In genomic region chr11:107028754-107029153, GRCm38 (mm10) we compare ENCODE assay signal across 8 mouse cellular contexts. TPM values are rescaled to one million over a fixed set of nuclear protein-coding genes. Genes with fewer than 3 reads are reported as not detected.
DNase-seq lines count a peak whose midpoint lies in the region; ATAC-seq and TF ChIP-seq lines count a peak whose summit lies in the region.

No protein-coding gene starts in this region.

- TF ChIP-seq CTCF in C2C12 (IDR thresholded peaks at IDR 0.05; ENCODE audit: control insufficient read depth, insufficient read depth, insufficient read length): no peak

- H3K27me3 ChIP-seq in heart, embryonic 11.5 days (ENCODE audit: control insufficient read depth, insufficient read depth, low read length): peaks cover 3% of the 10 kb centered on the region; the same call in 1 of the 2 replicates
- H3K27me3 ChIP-seq in C2C12 (ENCODE audit: control insufficient read depth, insufficient read depth, insufficient read length): peaks cover 3% of the 10 kb centered on the region
- H3K27me3 ChIP-seq in forebrain, embryonic 12.5 days: 0 out of 2 replicates have a peak, but pooled peaks cover 16% of the 10 kb centered on the region
- H3K27me3 ChIP-seq in liver, embryonic 13.5 days: peaks cover 58% of the 10 kb centered on the region

- H3ac ChIP-seq in C2C12 (ENCODE audit: control insufficient read depth, insufficient read length, low read depth): no peak overlapping the region

- H3K9ac ChIP-seq in heart, embryonic 11.5 days (ENCODE audit: low read depth, low read length): peak overlapping the region; percentile 73; the same call in 1 of the 2 replicates
- peak overlapping the region; percentile 69; the same call in 1 of the 2 replicates for H3K9ac ChIP-seq in forebrain, embryonic 12.5 days
- peak overlapping the region; percentile 81; the same call in 1 of the 2 replicates for H3K9ac ChIP-seq in liver, embryonic 13.5 days

- 69% methylated on average over 6 of the region's 6 CpGs for WGBS in heart, embryonic 11.5 days (ENCODE audit: insufficient replicate concordance)
- 75% methylated on average over 6 of the region's 6 CpGs for WGBS in forebrain, embryonic 12.5 days
- WGBS in liver, embryonic 13.5 days (ENCODE audit: insufficient replicate concordance): 70% methylated on average over 6 of the region's 6 CpGs

- peak overlapping the region; percentile 97 for H3K4me2 ChIP-seq in heart, embryonic 11.5 days
- peak overlapping the region; percentile 66 for H3K4me2 ChIP-seq in forebrain, embryonic 12.5 days
- H3K4me2 ChIP-seq in liver, embryonic 13.5 days: peak overlapping the region; percentile 91

- intact Hi-C loops in gastrocnemius, postnatal 14 days (cut with DNase I; ENCODE audit: low total_unique reads): no loop called here

- no peak overlapping the region; the same call in 1 of the 2 replicates for H3K27ac ChIP-seq in heart, embryonic 11.5 days (ENCODE audit: low read depth, low read length)
- H3K27ac ChIP-seq in forebrain, embryonic 12.5 days: peak overlapping the region; percentile 85
- peak overlapping the region; percentile 68; the same call in 1 of the 2 replicates for H3K27ac ChIP-seq in liver, embryonic 13.5 days

- no peaks in the 10 kb centered on the region for H3K9me3 ChIP-seq in heart, embryonic 11.5 days (replicated peaks; ENCODE audit: control insufficient read depth, low read length)
- no peaks in the 10 kb centered on the region for H3K9me3 ChIP-seq in forebrain, embryonic 12.5 days
- H3K9me3 ChIP-seq in liver, embryonic 13.5 days (replicated peaks): no peaks in the 10 kb centered on the region

- 0 out of 2 replicates have a peak, but pooled peaks cover 4% of the 10 kb centered on the region for H3K4me1 ChIP-seq in heart, embryonic 11.5 days (ENCODE audit: control insufficient read depth, insufficient read depth, low read length)
- H3K4me1 ChIP-seq in forebrain, embryonic 12.5 days: peaks cover 61% of the 10 kb centered on the region
- H3K4me1 ChIP-seq in liver, embryonic 13.5 days (replicated peaks): peaks cover 44% of the 10 kb centered on the region

- DNase-seq in heart, postnatal 4 days: no peak
- no peak for DNase-seq in liver, embryonic 13.5 days
- DNase-seq in gastrocnemius, postnatal 14 days: no peak

- no peaks in the 10 kb centered on the region for H3K79me2 ChIP-seq in C2C12 (ENCODE audit: control insufficient read depth, insufficient read depth)

- no peak for ATAC-seq in heart, embryonic 11.5 days (replicated peaks; ENCODE audit: insufficient number of reproducible peaks, low FRiP score, low TSS enrichment)
- no peak for ATAC-seq in forebrain, embryonic 12.5 days (ENCODE audit: low FRiP score)
- ATAC-seq in liver, embryonic 13.5 days (ENCODE audit: low read depth): no peak
- no peak for ATAC-seq in granulocyte monocyte progenitor cell, adult 5-6 weeks (replicated peaks; ENCODE audit: poor library complexity, severe bottlenecking)
- no peak for ATAC-seq in erythroid progenitor cell, adult 5-6 weeks (replicated peaks; ENCODE audit: low FRiP score, poor library complexity, severe bottlenecking)

- H3K79me3 ChIP-seq in C2C12 (ENCODE audit: low read depth): no peaks in the 10 kb centered on the region

- peak overlapping the region; percentile 69 for H3K4me3 ChIP-seq in heart, embryonic 11.5 days (ENCODE audit: low read depth, low read length)
- peak overlapping the region; percentile 51 for H3K4me3 ChIP-seq in C2C12 (ENCODE audit: insufficient read depth, poor library complexity, severe bottlenecking)
- peak overlapping the region; percentile 63 for H3K4me3 ChIP-seq in forebrain, embryonic 12.5 days (replicated peaks)
- H3K4me3 ChIP-seq in liver, embryonic 13.5 days (replicated peaks): peak overlapping the region; percentile 74

- no peaks in the 10 kb centered on the region for H3K36me3 ChIP-seq in heart, embryonic 11.5 days (ENCODE audit: control insufficient read depth, insufficient read depth, low read length)
- no peaks in the 10 kb centered on the region for H3K36me3 ChIP-seq in C2C12 (ENCODE audit: control insufficient read depth, insufficient read depth)
- H3K36me3 ChIP-seq in forebrain, embryonic 12.5 days (replicated peaks): no peaks in the 10 kb centered on the region
- H3K36me3 ChIP-seq in liver, embryonic 13.5 days: no peaks in the 10 kb centered on the region

TF ChIP-seq in C2C12, 6 proteins besides CTCF, POLR2A, EP300 and RAD21:
- TF ChIP-seq MYOG (IDR thresholded peaks at IDR 0.05; ENCODE audit: control insufficient read depth, extremely low read depth, insufficient read length) (no peak), CEBPB (IDR thresholded peaks at IDR 0.05; ENCODE audit: low read depth) (no peak)

RNA-seq across cellular contexts. Expression of gene 1810010H24Rik, which starts 3.3 kb away (rescaled TPM):
- 1.7 and 2.8 TPM in 2 replicates for polyA plus RNA-seq in heart, embryonic 11.5 days (2014; fragmentation: Nextera tagmentation; extraction: Ambion mirVana)
- 1 to 10 TPM; 3.7 to 4.0 TPM for total RNA-seq in heart, postnatal 4 days (2021)
- 0.47 TPM for polyA plus RNA-seq in C2C12 (2012; fragmentation: generic; extraction: Trizol)
- 2.4 and 3.1 TPM in 2 replicates for polyA plus RNA-seq in forebrain, embryonic 12.5 days (2016; fragmentation: Nextera tagmentation; extraction: Ambion mirVana)
- 1.1 TPM in 2 replicates for polyA plus RNA-seq in liver, embryonic 13.5 days (2015; fragmentation: Nextera tagmentation; extraction: Ambion mirVana)
- total RNA-seq in granulocyte monocyte progenitor cell, adult 5-6 weeks (2014; fragmentation: Nextera tagmentation): not detected in 2 replicates
- not detected in 2 replicates for total RNA-seq in granulocyte monocyte progenitor cell, adult 5-6 weeks (2017)
- 2.5 TPM in 1 of 2 replicates, not detected in the other for total RNA-seq in erythroid progenitor cell, adult 5-6 weeks (2015; ENCODE audit: low replicate concordance)
- not detected in 2 replicates for total RNA-seq in erythroid progenitor cell, adult 5-6 weeks (2017; ENCODE audit: low replicate concordance)
- 1 to 10 TPM; 1.4 to 2.1 TPM for total RNA-seq in gastrocnemius, postnatal 14 days (2021)

RNA-seq across cellular contexts. Expression of gene Kpna2, which starts 29.4 kb away (rescaled TPM):
- polyA plus RNA-seq in heart, embryonic 11.5 days (2014; fragmentation: Nextera tagmentation; extraction: Ambion mirVana): 342 and 382 TPM in 2 replicates
- 100 to 1,000 TPM; 179 to 190 TPM for total RNA-seq in heart, postnatal 4 days (2021)
- polyA plus RNA-seq in C2C12 (2012; fragmentation: generic; extraction: Trizol): 50.9 TPM
- 567 and 599 TPM in 2 replicates for polyA plus RNA-seq in forebrain, embryonic 12.5 days (2016; fragmentation: Nextera tagmentation; extraction: Ambion mirVana)
- 325 and 361 TPM in 2 replicates for polyA plus RNA-seq in liver, embryonic 13.5 days (2015; fragmentation: Nextera tagmentation; extraction: Ambion mirVana)
- 103 and 134 TPM in 2 replicates for total RNA-seq in granulocyte monocyte progenitor cell, adult 5-6 weeks (2014; fragmentation: Nextera tagmentation)
- 261 and 287 TPM in 2 replicates for total RNA-seq in granulocyte monocyte progenitor cell, adult 5-6 weeks (2017)
- total RNA-seq in erythroid progenitor cell, adult 5-6 weeks (2015; ENCODE audit: low replicate concordance): 456 and 494 TPM in 2 replicates
- 286 and 365 TPM in 2 replicates for total RNA-seq in erythroid progenitor cell, adult 5-6 weeks (2017; ENCODE audit: low replicate concordance)
- total RNA-seq in gastrocnemius, postnatal 14 days (2021): 10 to 100 TPM; 12.3 to 21.9 TPM

Comparison
In these comparisons a context has a peak if more than half of its experiments do, and no peak if none do; other contexts are left out.
1. RNA of gene Kpna2, which starts 29.4 kb away (total RNA-seq): 286 to 494 TPM in erythroid progenitor cell, adult 5-6 weeks, 103 to 287 TPM in granulocyte monocyte progenitor cell, adult 5-6 weeks and 179 to 190 TPM in heart, postnatal 4 days; 12.3 to 21.9 TPM in gastrocnemius, postnatal 14 days; every median in the first group is over 4 times any median in the second.
2. Peak in every context shown above with its lines, with median percentiles within 50 percentile points of each other: H3K4me2 ChIP-seq, H3K4me3 ChIP-seq and H3K9ac ChIP-seq.